Mouse (Mus musculus): Measurements from ENCODE around the gene Tfpt.

DNA sequence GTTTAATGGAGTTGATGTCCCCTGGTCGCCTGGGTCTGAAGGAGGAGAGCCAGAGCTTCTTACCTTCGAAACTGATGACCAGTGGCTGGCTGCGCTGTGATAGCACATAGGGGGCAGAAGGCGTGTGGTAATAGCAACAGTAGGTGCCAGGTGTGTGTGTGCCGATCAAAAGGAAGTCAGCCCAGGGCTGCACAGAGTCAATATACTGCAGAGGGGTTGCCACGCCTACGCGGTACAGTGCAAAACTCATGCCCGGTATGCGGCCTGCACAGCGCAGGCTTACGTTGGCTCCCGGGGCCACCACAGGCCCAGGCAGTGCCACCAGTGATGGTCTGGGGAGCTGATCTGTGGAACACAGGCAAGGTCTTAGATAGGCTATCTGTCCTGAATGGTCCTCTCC is 18.7 kb downstream of the Tfpt start:
- TF ChIP-seq POLR2A (IDR thresholded peaks at IDR 0.05; ENCODE audit: low read depth, low read length) (no peak), CTCF (IDR thresholded peaks at IDR 0.05; ENCODE audit: extremely low read depth, insufficient read depth, insufficient read length, insufficient replicate concordance) (no peak)

All from spleen, adult 2 months (tissue).